Mouse (Mus musculus) lung, embryonic 14.5 days (tissue): ENCODE results near the gene Bach2. TPM values are rescaled to one million over a fixed set of nuclear protein-coding genes. Genes with fewer than 3 reads are reported as not detected.

ENCODE experiments used
- ATAC-seq: fragments of 200-750 bp; cut with Nextera tagmentation; 2 replicates; pipeline ENCODE4 v1.8.0; 2017; ENCODE audit warnings: mild to moderate bottlenecking, moderate TSS enrichment, moderate library complexity; ENCODE audit not compliant: insufficient read depth
- DNase-seq: peaks from one replicate; pipeline ENCODE4 v3.0.0-alpha.2; 2015
- H3K27ac ChIP-seq: fragments of 300-500 bp; sonication (generic); 2 replicates; pipeline ENCODE4 v1.5.1; 2014; ENCODE audit warnings: low read depth, mild to moderate bottlenecking, moderate library complexity
- H3K27me3 ChIP-seq: fragments of 300-500 bp; sonication (generic); 2 replicates; pipeline ENCODE4 v1.6.1; 2014; ENCODE audit warnings: low read length, control low read depth; ENCODE audit not compliant: insufficient read depth
- H3K36me3 ChIP-seq: fragments of 300-500 bp; sonication (generic); 2 replicates; pipeline ENCODE4 v1.6.1; 2014; ENCODE audit warnings: control low read depth; ENCODE audit not compliant: insufficient read depth
- H3K4me1 ChIP-seq: fragments of 300-500 bp; sonication (generic); 2 replicates; pipeline ENCODE4 v1.6.1; 2014; ENCODE audit warnings: antibody characterized with exemption, control low read depth; ENCODE audit not compliant: insufficient read depth
- H3K4me2 ChIP-seq: fragments of 300-500 bp; sonication (generic); 2 replicates; pipeline ENCODE4 v1.6.1; 2014; ENCODE audit warnings: mild to moderate bottlenecking
- H3K4me3 ChIP-seq: fragments of 300-500 bp; sonication (generic); 2 replicates; pipeline ENCODE4 v1.5.1; 2014; ENCODE audit warnings: low read depth, low read length
- H3K9ac ChIP-seq: fragments of 300-500 bp; sonication (generic); 2 replicates; pipeline ENCODE4 v1.6.1; 2014
- H3K9me3 ChIP-seq: fragments of 300-500 bp; sonication (generic); 2 replicates; pipeline ENCODE4 v1.6.1; 2016; ENCODE audit warnings: low read depth, low read length, control low read depth
- CTCF ChIP-seq: IDR thresholded peaks from 2 replicates; pipeline ENCODE4 v1.5.1; 2016; ENCODE audit warnings: antibody characterized with exemption, low read depth
- WGBS: fragments of 180-500 bp; shearing (Covaris S2); extraction: QIAGEN DNeasy Blood & Tissue Kit; methylation state at CpG from one replicate; pipeline ENCODE4 v1.1.7; 2014; 5-methylcytosine and 5-hydroxymethylcytosine counted together
- polyA plus RNA-seq: library from polyadenylated mRNA; unstranded; fragments of >200 nt; fragmentation: Nextera tagmentation; extraction: Ambion mirVana; gene quantifications from 2 replicates; pipeline ENCODE4 v1.2.1, GENCODE M21; 2014

Gene Bach2
- polyA plus RNA-seq, 1 experiment from 2014 or later, result 16.1 TPM

- ATAC-seq (no peak), DNase-seq (no peak)
- Histone ChIP-seq H3K4me2 (no peak overlapping the region), H3K4me1 (peaks cover 10% of the 10 kb centered on the region), H3K36me3 (no peaks in the 10 kb centered on the region), H3K27ac (peak overlapping the region; percentile 9; the same call in 1 of the 2 replicates), H3K4me3 (no peak overlapping the region), H3K9me3 (no peaks in the 10 kb centered on the region), H3K27me3 (no peaks in the 10 kb centered on the region), H3K9ac (no peak overlapping the region)
- no peak for TF ChIP-seq CTCF
- 54% methylated on average over 8 of the region's 8 CpGs for WGBS
These were observed 270.4 kb downstream of the Bach2 start for GRCm38 (mm10) chr4:32508996-32509395.

GRCm38 (mm10) chr4:32509832-32510612 lies 271.4 kb downstream of the Bach2 start:
- WGBS, result 65% methylated on average over 9 of the region's 9 CpGs
- TF ChIP-seq CTCF, result no peak
- H3K27ac ChIP-seq, result no peak overlapping the region
- H3K4me2 ChIP-seq, result no peak overlapping the region
- H3K4me1 ChIP-seq, result peaks cover 10% of the 10 kb centered on the region
- ATAC-seq, result no peak
- H3K27me3 ChIP-seq, result no peaks in the 10 kb centered on the region
- H3K9ac ChIP-seq, result no peak overlapping the region
- no peaks in the 10 kb centered on the region for H3K9me3 ChIP-seq
- DNase-seq, result no peak
- no peak overlapping the region for H3K4me3 ChIP-seq
- H3K36me3 ChIP-seq, result no peaks in the 10 kb centered on the region

GRCm38 (mm10) chr4:32510940-32511339 lies 272.3 kb downstream of the Bach2 start:
- no peak for DNase-seq
- H3K27me3 ChIP-seq, result no peaks in the 10 kb centered on the region
- H3K4me1 ChIP-seq, result peaks cover 10% of the 10 kb centered on the region
- WGBS, result 68% methylated on average over 7 of the region's 7 CpGs
- no peak for ATAC-seq
- no peak for TF ChIP-seq CTCF
- H3K4me3 ChIP-seq, result no peak overlapping the region
- no peaks in the 10 kb centered on the region for H3K36me3 ChIP-seq
- no peak overlapping the region for H3K4me2 ChIP-seq
- H3K9me3 ChIP-seq, result no peaks in the 10 kb centered on the region
- no peak overlapping the region for H3K27ac ChIP-seq
- no peak overlapping the region for H3K9ac ChIP-seq

- 85% methylated on average over 8 of the region's 8 CpGs for WGBS
- DNase-seq, result no peak
These were observed 277.5 kb downstream of the Bach2 start for GRCm38 (mm10) chr4:32516126-32516525.

GRCm38 (mm10) chr4:32518842-32519578 lies 280.4 kb downstream of the Bach2 start:
- 25% methylated on average over 6 of the region's 6 CpGs for WGBS
- Histone ChIP-seq H3K27me3 (no peaks in the 10 kb centered on the region), H3K4me1 (peaks cover 51% of the 10 kb centered on the region), H3K9ac (no peak overlapping the region), H3K4me2 (no peak overlapping the region), H3K27ac (peak overlapping the region; percentile 33), H3K36me3 (no peaks in the 10 kb centered on the region), H3K9me3 (no peaks in the 10 kb centered on the region), H3K4me3 (no peak overlapping the region)
- TF ChIP-seq CTCF, result no peak
- ATAC-seq (peak; percentile 65), DNase-seq (peak; percentile 80)

More at GRCm38 (mm10) chr4:32516126-32516525, 277.5 kb downstream of the Bach2 start:
- H3K4me2 ChIP-seq, result no peak overlapping the region
- H3K27me3 ChIP-seq, result no peaks in the 10 kb centered on the region
- ATAC-seq, result no peak
- H3K27ac ChIP-seq, result no peak overlapping the region
- H3K4me3 ChIP-seq, result no peak overlapping the region
- H3K4me1 ChIP-seq, result peaks cover 29% of the 10 kb centered on the region
- H3K9me3 ChIP-seq, result no peaks in the 10 kb centered on the region
- no peaks in the 10 kb centered on the region for H3K36me3 ChIP-seq
- no peak for TF ChIP-seq CTCF
- H3K9ac ChIP-seq, result no peak overlapping the region

GRCm38 (mm10) chr4:32520628-32521360 lies 282.2 kb downstream of the Bach2 start:
- H3K4me2 ChIP-seq, result peak overlapping the region; percentile 33
- H3K27ac ChIP-seq, result peak overlapping the region; percentile 82
- 14% methylated on average over 18 of the region's 18 CpGs for WGBS
- ATAC-seq, result peak; percentile 60
- TF ChIP-seq CTCF, result no peak
- no peak overlapping the region for H3K4me3 ChIP-seq
- H3K9me3 ChIP-seq, result no peaks in the 10 kb centered on the region
- H3K4me1 ChIP-seq, result peaks cover 56% of the 10 kb centered on the region
- no peaks in the 10 kb centered on the region for H3K36me3 ChIP-seq
- DNase-seq, result peak; percentile 83
- H3K27me3 ChIP-seq, result no peaks in the 10 kb centered on the region
- H3K9ac ChIP-seq, result no peak overlapping the region
